Mouse (Mus musculus): Measurements from ENCODE around the gene Flt4. TPM values are rescaled to one million over a fixed set of nuclear protein-coding genes. Genes with fewer than 3 reads are reported as not detected.
"Not testable (repeated sequence)": the region's sequence is repeated elsewhere in the genome, so short reads cannot be mapped to it uniquely, and the experiment has no call there.

Flt4 gene
- 1 to 10 TPM; 2.5 to 3.0 (median 2.8) TPM for total RNA-seq (2022)

DNA sequence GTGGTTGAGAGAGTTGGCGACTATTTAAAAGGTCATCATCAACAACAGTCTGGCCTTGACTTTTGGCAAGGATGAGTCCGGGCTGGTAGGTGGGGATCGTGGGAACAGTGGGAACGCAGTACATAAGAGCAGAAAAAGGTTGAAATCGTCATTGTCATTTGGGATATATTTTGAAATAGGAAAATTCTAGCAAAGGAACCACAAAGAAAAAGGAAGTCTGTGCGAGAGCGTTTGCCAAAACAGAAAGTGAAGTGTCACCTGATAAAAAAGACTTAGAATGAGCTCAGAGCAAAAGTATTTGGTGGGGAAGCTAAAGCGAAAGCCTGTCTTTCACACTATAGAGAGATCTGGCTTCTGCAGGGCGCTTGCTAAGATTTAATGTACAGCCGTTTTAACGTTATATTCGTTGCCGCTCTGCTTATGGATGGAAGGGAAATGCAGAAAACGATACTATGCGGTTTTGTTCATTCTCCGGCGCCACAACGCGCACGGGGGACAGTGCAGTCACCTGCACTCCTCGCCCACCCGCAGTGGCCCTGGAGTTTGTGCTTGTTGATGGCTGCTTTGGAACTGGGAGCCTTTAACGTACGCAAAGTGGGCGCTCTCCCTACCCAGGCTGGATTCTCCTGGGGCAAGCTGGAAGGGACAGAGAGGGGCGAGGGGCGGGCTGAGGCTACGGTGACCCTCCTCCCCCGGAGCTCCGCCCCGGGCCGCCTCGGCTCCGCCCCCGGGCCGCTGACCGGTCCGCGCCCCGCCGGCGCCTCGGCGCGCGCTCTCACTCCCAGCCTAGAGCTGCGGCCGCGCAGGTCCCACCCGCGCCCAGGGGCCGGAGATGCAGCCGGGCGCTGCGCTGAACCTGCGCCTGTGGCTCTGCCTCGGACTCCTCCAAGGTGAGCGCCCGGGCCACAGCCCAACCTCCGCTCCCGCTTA lies at the start of gene Flt4:
Flt4 (plus strand) TSS at position 326 of the 930 bp plus-strand sequence.
- not testable (repeated sequence) for DNase-seq (ENCODE audit: low spot score in 2 of 2)

GRCm38 (mm10) chr11:49575054-49575453 lies 34.0 kb upstream of the Flt4 start:
- DNase-seq (ENCODE audit: low spot score in 2 of 2), result not testable (repeated sequence)

- DNase-seq (ENCODE audit: low spot score in 2 of 2), result not testable (repeated sequence)
Observed at GRCm38 (mm10) chr11:49580452-49580851, 28.6 kb upstream of the Flt4 start.

DNA sequence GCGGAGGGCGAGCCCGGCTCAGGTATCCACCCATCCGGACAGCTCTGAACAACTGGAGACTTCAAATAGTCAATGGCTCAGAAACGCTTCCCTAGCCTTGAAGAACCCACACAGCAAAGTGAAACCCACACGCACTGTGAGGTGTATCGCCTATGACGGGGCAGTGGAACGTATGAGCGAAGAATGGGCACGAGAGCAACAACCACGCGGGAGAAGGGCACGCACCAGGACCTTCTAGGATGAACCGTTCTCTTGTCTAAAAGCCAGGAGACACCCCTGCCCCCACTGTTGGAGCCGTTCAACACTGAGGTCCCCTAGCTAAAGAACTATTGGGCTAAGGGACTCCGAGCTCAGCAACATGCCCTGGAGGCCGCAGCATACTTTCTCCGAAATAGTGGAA lies 18.9 kb upstream of the Flt4 start:
- no peak for DNase-seq (ENCODE audit: low spot score in 2 of 2)

DNA sequence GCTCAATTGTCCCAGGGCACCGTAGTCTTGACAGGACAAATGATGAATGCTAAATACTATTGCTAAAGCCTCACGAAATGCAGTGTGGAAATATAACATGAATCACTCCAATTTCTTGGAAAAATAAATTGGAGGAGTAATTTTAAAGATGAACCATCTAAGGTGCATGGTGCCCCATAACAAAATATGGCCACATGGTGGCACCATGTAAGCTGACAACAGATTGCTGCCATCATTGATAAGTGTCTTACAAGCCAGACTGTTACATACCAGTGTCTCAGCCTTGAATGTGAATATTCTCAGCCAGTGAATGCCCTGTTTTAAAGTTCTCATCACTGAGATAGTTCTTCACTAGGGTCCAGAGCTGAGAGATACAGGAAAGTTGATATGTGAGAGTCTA lies 11.9 kb upstream of the Flt4 start:
- not testable (repeated sequence) for DNase-seq (ENCODE audit: low spot score in 2 of 2)

DNA sequence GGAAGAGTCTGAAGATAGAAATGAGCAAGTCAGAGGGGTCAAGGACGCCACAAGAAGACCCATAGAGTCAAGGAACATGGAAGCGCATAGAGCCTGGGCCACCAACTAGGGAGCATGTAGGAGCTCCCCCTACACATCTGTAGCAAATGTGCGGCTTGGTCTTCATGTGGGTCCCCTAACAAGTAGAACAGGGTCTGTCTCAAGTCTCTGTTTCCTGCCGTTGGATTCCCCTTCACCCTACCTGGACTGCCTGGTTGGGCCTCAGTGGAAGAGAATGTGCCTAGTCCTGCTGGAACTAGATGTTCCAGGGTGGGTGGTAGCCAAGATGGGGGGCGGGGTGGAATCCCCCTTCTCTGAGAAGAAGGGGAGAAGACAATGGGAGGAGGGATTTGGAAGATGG lies 757 bp upstream of the Flt4 start:
- DNase-seq (ENCODE audit: low spot score in 2 of 2), result not testable (repeated sequence)

- DNase-seq (ENCODE audit: low spot score in 2 of 2), result not testable (repeated sequence)
Observed at GRCm38 (mm10) chr11:49609868-49610824, 1.1 kb downstream of the Flt4 start.

- DNase-seq (ENCODE audit: low spot score in 2 of 2), result not testable (repeated sequence)
Observed at GRCm38 (mm10) chr11:49611349-49611748, 2.3 kb downstream of the Flt4 start.

- no peak for DNase-seq (ENCODE audit: low spot score in 2 of 2)
Observed at GRCm38 (mm10) chr11:49612154-49612553, 3.1 kb downstream of the Flt4 start.

DNA sequence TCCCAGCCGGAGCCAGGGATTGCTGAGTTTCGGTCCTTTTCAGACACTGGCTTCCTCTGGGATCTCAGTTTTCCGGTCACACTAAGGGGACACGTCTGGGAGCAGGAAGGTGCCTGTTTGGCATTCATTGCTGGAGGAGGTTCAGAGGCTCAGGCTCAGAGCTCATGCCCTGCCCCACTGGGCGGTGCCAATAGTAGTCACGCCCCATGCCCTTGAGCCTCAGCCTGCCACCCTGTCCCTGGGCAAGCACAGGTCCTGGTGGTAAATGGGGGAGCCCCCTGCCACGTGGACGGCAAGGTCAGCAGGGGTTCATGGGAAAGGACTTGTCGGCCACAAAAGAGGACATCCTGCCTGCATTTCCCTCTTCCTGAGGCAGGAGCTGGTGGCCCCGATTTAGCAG lies 4.3 kb downstream of the Flt4 start:
- no peak for DNase-seq (ENCODE audit: low spot score in 2 of 2)

- DNase-seq (ENCODE audit: low spot score in 2 of 2), result no peak
Observed at GRCm38 (mm10) chr11:49615856-49616725, 7.0 kb downstream of the Flt4 start.

DNA sequence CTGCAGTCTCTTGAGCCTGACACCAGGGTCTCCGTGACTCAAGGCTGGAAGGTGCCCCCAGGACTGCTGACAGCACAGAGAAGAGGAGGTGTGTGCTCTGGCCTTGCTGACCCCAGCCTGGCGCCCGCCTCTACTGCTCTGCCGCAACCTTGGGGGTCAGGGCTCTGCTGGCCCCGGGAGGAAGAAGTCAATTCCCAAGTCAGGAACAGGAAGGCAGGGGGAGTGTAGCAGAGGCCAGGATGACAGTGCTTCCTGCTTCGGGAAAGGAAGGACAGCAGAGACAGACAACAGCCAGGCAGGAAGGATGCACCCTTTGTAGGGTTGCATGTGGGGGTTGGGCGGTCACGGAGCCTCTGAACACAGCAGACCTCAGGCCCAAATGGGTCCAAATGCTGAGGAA lies 9.4 kb downstream of the Flt4 start:
- no peak for DNase-seq (ENCODE audit: low spot score in 2 of 2)

DNA sequence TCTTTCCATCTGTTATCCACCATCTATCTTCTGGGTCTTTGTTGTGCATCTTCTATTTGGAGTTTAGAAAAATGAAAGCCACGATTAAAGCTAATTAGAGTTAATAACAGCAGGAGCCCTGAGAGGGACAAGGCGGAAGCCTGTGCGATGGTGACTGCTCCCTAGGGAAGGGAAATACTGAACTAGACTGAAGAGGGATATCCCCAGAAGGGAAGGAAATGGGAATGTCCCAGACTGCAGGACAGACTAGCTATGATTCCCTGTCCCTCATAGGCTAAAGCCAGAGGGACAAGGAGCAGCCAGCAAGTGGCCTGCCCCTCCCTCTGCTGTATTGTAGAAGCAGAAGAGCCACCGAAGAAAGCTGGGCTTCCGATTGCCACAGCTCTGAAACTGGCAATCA lies 12.9 kb downstream of the Flt4 start:
- no peak for DNase-seq (ENCODE audit: low spot score in 2 of 2)

GRCm38 (mm10) chr11:49624156-49624555 lies 15.1 kb downstream of the Flt4 start:
- no peak for DNase-seq (ENCODE audit: low spot score in 2 of 2)

- no peak for DNase-seq (ENCODE audit: low spot score in 2 of 2)
Observed at GRCm38 (mm10) chr11:49625863-49626262, 16.8 kb downstream of the Flt4 start.

DNA sequence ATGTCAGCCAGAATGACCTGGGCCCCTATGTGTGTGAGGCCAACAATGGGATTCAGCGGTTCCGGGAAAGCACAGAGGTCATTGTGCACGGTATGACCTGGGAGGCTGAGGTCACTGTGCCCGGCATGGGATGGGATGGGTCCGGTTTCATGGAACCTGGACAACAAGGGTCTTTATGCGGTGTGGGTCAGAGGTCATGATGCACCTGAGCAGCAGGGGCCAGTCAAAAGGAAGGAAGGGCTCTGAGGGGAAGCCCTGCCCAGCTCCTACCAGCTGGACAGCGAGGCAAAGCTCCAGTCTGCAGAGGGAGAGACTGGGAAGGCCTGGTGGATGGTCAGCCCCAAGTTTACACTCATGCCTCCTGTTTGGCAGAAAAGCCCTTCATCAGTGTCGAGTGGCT lies 17.7 kb downstream of the Flt4 start:
- no peak for DNase-seq (ENCODE audit: low spot score in 2 of 2)

- no peak for DNase-seq (ENCODE audit: low spot score in 2 of 2)
Observed at GRCm38 (mm10) chr11:49631154-49631553, 22.1 kb downstream of the Flt4 start.

GRCm38 (mm10) chr11:49632256-49632655 lies 23.2 kb downstream of the Flt4 start:
- DNase-seq (ENCODE audit: low spot score in 2 of 2), result no peak

GRCm38 (mm10) chr11:49634101-49634500 lies 25.0 kb downstream of the Flt4 start:
- no peak for DNase-seq (ENCODE audit: low spot score in 2 of 2)

DNA sequence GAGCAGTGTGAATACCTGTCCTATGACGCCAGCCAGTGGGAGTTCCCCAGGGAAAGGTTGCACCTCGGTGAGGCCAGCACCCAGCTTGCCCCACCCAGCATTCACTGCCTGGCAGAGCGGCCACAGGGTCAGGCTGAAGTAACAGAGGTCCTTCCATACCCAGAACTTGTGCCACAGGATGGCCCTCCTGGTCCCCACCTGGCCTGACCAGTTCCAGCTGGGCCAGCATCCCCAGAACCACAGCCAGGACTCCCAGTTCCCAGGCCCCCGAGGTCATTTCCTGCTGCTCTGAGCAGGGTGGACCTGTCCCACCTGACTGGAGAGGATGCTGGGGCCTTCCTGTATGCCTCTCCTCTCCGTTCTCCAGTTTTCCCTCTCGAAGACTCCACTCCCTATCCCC lies 26.6 kb downstream of the Flt4 start:
- no peak for DNase-seq (ENCODE audit: low spot score in 2 of 2)

DNA sequence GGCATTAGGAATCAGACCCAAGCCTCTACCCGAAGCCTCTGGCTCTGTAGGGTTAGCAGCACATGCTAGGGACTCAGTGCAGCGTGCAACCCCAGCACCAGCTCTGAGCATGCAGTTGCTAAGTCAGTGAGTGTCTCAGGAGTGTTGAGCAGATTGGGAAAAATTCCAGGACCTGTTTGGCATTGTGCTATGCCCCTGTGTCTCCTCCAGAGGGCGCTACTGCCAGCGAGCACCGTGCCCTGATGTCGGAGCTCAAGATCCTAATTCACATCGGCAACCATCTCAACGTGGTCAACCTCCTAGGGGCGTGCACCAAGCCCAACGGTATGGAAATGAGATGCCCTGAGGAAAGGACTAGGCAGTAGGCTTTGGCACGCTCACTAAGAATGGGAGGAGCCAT lies 27.4 kb downstream of the Flt4 start:
- no peak for DNase-seq (ENCODE audit: low spot score in 2 of 2)
